Mouse (Mus musculus) frontal cortex, adult (tissue): Measurements from ENCODE around the gene Zdhhc7.

ENCODE experiments used
- ATAC-seq: cut with Nextera tagmentation; 2 replicates; pipeline ENCODE4 v1.9.2; 2017; ENCODE audit warnings: mild to moderate bottlenecking, moderate library complexity, mixed read lengths; ENCODE audit not compliant: low TSS enrichment

Gene Zdhhc7

DNA sequence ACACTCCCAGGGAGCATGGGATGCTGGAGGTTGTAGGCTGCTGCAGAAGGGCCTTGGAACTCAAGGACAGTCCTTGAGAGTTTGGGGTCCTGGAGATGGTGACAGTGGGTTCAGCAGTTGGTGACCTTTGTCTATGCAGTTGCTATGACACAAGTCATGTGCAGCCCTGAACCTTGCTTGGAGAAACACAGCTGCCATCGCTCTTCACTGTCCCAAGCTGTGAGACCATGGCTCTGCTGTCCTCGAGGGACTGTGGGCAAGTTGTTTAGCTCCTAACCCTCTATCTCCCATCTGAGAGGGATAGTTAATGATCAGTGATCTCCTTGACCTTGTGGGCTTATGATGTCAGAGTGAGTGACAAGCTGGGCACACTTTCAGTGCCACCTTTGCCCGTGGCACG is 64.7 kb downstream of the Zdhhc7 start:
- ATAC-seq = no peak

DNA sequence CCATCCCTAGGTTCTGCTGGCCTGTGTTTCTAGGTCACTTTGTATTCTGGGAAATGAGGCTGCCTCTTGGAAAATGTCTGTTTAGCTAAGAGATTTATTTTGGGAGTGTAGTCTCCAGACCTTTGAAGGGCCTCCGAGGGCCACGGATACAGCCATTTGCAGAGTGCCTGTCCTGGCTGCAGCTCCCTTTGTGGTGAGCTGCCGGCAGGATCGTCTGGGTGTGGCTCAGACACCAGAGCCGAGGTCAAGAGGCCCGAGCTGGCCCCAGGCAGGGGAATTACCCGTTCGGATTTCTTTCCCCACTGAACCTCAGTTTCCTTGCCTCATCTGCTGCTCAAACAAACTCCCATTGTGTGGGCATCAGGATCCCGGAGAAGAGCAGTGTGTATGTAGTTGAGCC is 65.2 kb downstream of the Zdhhc7 start:
- peak; percentile 31; the same call in 1 of the 2 replicates for ATAC-seq

DNA sequence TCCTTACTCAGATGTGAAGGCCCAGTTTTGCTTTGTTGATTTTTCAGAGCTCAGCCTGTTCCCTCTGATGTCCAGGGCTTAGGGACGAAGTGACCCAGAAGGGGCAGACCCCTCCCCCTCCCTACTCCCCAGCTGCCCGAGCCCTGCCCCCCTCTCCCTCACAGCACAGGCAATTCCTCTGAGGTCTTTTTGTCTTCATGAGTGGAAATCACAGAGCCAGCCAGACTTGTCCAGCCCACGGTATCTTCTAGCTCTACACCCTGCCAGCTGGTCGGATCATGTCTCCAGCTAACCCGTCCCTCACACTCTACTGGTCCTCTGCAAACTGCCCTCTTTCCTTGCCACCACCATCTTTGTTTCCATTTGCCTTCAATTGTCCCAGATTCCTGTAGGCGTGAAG is 66.8 kb downstream of the Zdhhc7 start:
- peak; percentile 56; the same call in 1 of the 2 replicates for ATAC-seq

DNA sequence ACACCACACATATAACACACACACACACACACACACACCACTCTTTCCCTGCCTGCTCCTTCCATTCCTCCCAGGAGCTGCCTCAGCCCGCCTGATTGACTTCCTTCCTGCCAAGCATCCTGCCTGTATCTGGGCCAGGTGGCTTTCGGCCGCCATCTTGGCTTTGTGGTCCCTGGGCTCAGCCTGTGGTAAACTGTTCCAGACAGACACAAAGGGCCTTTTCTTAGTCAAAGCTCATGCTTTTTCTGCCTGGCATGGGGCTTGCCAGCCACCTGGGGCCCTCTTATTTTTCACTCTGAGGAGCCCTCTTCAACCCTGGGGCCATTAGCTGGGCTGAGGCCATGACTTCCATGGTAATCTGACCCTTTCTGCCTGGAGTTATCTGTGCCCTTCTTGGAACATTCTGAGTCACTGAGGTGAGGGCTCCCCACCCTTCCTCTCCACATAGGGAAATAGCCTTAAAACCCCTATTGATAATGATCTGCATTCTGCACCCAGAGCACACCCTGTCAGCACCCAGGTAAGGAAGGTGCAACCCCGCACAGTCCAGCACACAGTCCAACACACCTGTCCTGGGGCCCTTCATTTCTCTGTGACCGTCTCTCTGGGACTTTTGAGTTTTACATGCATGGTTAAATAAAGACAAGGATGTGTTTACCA is 68.6 kb downstream of the Zdhhc7 start:
- ATAC-seq = no peak
